Mouse (Mus musculus) midbrain, embryonic 16.5 days (tissue): ENCODE data around the gene Slc7a4. TPM values are rescaled to one million over a fixed set of nuclear protein-coding genes. Genes with fewer than 3 reads are reported as not detected.

ENCODE experiments used
- ATAC-seq: fragments of 200-750 bp; cut with Nextera tagmentation; 2 replicates; pipeline ENCODE4 v1.8.0; 2017; ENCODE audit warnings: moderate TSS enrichment
- H3K27ac ChIP-seq: fragments of 300-500 bp; sonication (generic); 2 replicates; pipeline ENCODE4 v1.5.1; 2014; ENCODE audit warnings: mild to moderate bottlenecking, low read length, mixed read lengths
- H3K27me3 ChIP-seq: fragments of 300-500 bp; sonication (generic); 2 replicates; pipeline ENCODE4 v1.6.1; 2014; ENCODE audit warnings: low read depth, low read length, mixed read lengths; ENCODE audit not compliant: control insufficient read depth, insufficient read depth
- H3K36me3 ChIP-seq: fragments of 300-500 bp; sonication (generic); 2 replicates; pipeline ENCODE4 v1.6.1; 2014; ENCODE audit warnings: mild to moderate bottlenecking, low read length, moderate library complexity, mixed read lengths; ENCODE audit not compliant: control insufficient read depth, insufficient read depth
- H3K4me1 ChIP-seq: fragments of 300-500 bp; sonication (generic); 2 replicates; pipeline ENCODE4 v1.6.1; 2014; ENCODE audit warnings: mild to moderate bottlenecking, low read length, mixed read lengths; ENCODE audit not compliant: control insufficient read depth, insufficient read depth
- H3K4me2 ChIP-seq: fragments of 300-500 bp; sonication (generic); 2 replicates; pipeline ENCODE4 v1.6.1; 2014; ENCODE audit warnings: mild to moderate bottlenecking, low read length, mixed read lengths
- H3K4me3 ChIP-seq: fragments of 300-500 bp; sonication (generic); 2 replicates; pipeline ENCODE4 v1.5.1; 2014; ENCODE audit warnings: low read depth, mild to moderate bottlenecking, low read length, moderate library complexity, mixed read lengths
- H3K9ac ChIP-seq: fragments of 300-500 bp; sonication (generic); 2 replicates; pipeline ENCODE4 v1.6.1; 2014; ENCODE audit warnings: low read depth, low read length, mixed read lengths
- H3K9me3 ChIP-seq: fragments of 300-500 bp; sonication (generic); replicated peaks from 2 replicates; pipeline ENCODE4 v1.6.1; 2014; ENCODE audit warnings: mild to moderate bottlenecking, low read length, mixed read lengths; ENCODE audit not compliant: control insufficient read depth, poor library complexity, severe bottlenecking
- WGBS: fragments of 180-500 bp; shearing (Covaris S2); extraction: QIAGEN DNeasy Blood & Tissue Kit; methylation state at CpG from one replicate; pipeline ENCODE4 v1.1.7; 2014; 5-methylcytosine and 5-hydroxymethylcytosine counted together
- polyA plus RNA-seq: library from polyadenylated mRNA; unstranded; fragments of >200 nt; fragmentation: Nextera tagmentation; extraction: Ambion mirVana; gene quantifications from 2 replicates; pipeline ENCODE4 v1.2.1, GENCODE M21; 2015

Slc7a4 gene
- polyA plus RNA-seq = 43.7 and 49.5 TPM in 2 replicates

GRCm38 (mm10) chr16:17583064-17583463 is at the start of gene Slc7a4:
Gene Slc7a4 (minus strand): TSS chr16:17583214.
- Histone ChIP-seq H3K4me2 (no peak within 1 kb of the TSS), H3K9ac (no peak within 1 kb of the TSS), H3K27me3 (no peaks in the 10 kb centered on the region), H3K36me3 (no peaks in the 10 kb centered on the region), H3K27ac (no peak within 1 kb of the TSS), H3K4me3 (no peak within 1 kb of the TSS), H3K4me1 (no peaks in the 10 kb centered on the region), H3K9me3 (no peaks in the 10 kb centered on the region)
- ATAC-seq = no peak
- WGBS = 13% methylated on average over 8 of the region's 8 CpGs

- ATAC-seq = no peak
- H3K27me3 ChIP-seq = no peaks in the 10 kb centered on the region
- no peak overlapping the region for H3K4me3 ChIP-seq
- H3K4me1 ChIP-seq = no peaks in the 10 kb centered on the region
- no peaks in the 10 kb centered on the region for H3K9me3 ChIP-seq
- 96% methylated on average over 2 of the region's 2 CpGs for WGBS
- H3K27ac ChIP-seq = no peak overlapping the region
- peaks cover 32% of the 10 kb centered on the region for H3K36me3 ChIP-seq
- no peak overlapping the region for H3K9ac ChIP-seq
- no peak overlapping the region for H3K4me2 ChIP-seq
These were observed 49.6 kb upstream of the Slc7a4 start for GRCm38 (mm10) chr16:17632580-17632979.

- no peak overlapping the region for H3K4me3 ChIP-seq
- H3K27me3 ChIP-seq = no peaks in the 10 kb centered on the region
- 99% methylated on average over 5 of the region's 5 CpGs for WGBS
- H3K4me2 ChIP-seq = no peak overlapping the region
- no peaks in the 10 kb centered on the region for H3K9me3 ChIP-seq
- no peak for ATAC-seq
- peaks cover 43% of the 10 kb centered on the region for H3K36me3 ChIP-seq
- no peaks in the 10 kb centered on the region for H3K4me1 ChIP-seq
- H3K9ac ChIP-seq = no peak overlapping the region
- H3K27ac ChIP-seq = no peak overlapping the region
These were observed 43.2 kb upstream of the Slc7a4 start for GRCm38 (mm10) chr16:17626269-17626555.

GRCm38 (mm10) chr16:17625488-17626268 is 42.7 kb upstream of the Slc7a4 start:
- Histone ChIP-seq H3K36me3 (peaks cover 40% of the 10 kb centered on the region), H3K4me1 (0 out of 2 replicates have a peak, but pooled peaks cover under 1% of the 10 kb centered on the region), H3K27ac (no peak overlapping the region), H3K4me3 (no peak overlapping the region), H3K27me3 (no peaks in the 10 kb centered on the region), H3K4me2 (no peak overlapping the region), H3K9me3 (no peaks in the 10 kb centered on the region), H3K9ac (no peak overlapping the region)
- whole genome bisulfite sequencing = 74% methylated on average over 8 of the region's 8 CpGs
- 0 out of 2 replicates have a peak, but pooled peaks have one; percentile 45 for ATAC-seq

- no peaks in the 10 kb centered on the region for H3K9me3 ChIP-seq
- H3K4me3 ChIP-seq = no peak overlapping the region
- peaks cover 15% of the 10 kb centered on the region for H3K36me3 ChIP-seq
- no peak overlapping the region for H3K9ac ChIP-seq
- no peak for ATAC-seq
- WGBS = 100% methylated on average over 1 of the region's 1 CpGs
- peaks cover 9% of the 10 kb centered on the region for H3K4me1 ChIP-seq
- H3K27me3 ChIP-seq = no peaks in the 10 kb centered on the region; the same call in 1 of the 2 replicates
- H3K27ac ChIP-seq = no peak overlapping the region
- no peak overlapping the region for H3K4me2 ChIP-seq
These were observed 38.9 kb upstream of the Slc7a4 start for GRCm38 (mm10) chr16:17621936-17622335.

GRCm38 (mm10) chr16:17619198-17620105 is 36.4 kb upstream of the Slc7a4 start, which contains the start of gene Smpd4:
Gene Smpd4 (plus strand): TSS chr16:17619354.
- Histone ChIP-seq H3K4me2 (peak within 1 kb of the TSS; percentile 76), H3K27me3 (no peaks in the 10 kb centered on the region; the same call in 1 of the 2 replicates), H3K4me3 (peak within 1 kb of the TSS; percentile 67), H3K9ac (peak within 1 kb of the TSS; percentile 81), H3K4me1 (peaks cover 9% of the 10 kb centered on the region), H3K27ac (peak within 1 kb of the TSS; percentile 50; the same call in 1 of the 2 replicates), H3K36me3 (peaks cover 7% of the 10 kb centered on the region; the same call in 1 of the 2 replicates), H3K9me3 (no peaks in the 10 kb centered on the region)
- peak; percentile 85 for ATAC-seq
- 2% methylated on average over 60 of the region's 60 CpGs for WGBS

- Histone ChIP-seq H3K4me3 (no peak overlapping the region), H3K4me2 (no peak overlapping the region), H3K9me3 (no peaks in the 10 kb centered on the region), H3K4me1 (peaks cover 9% of the 10 kb centered on the region), H3K9ac (no peak overlapping the region), H3K27ac (no peak overlapping the region), H3K36me3 (no peaks in the 10 kb centered on the region), H3K27me3 (no peaks in the 10 kb centered on the region; the same call in 1 of the 2 replicates)
- ATAC-seq = no peak
- WGBS = 18% methylated on average over 13 of the region's 13 CpGs
These were observed 35.0 kb upstream of the Slc7a4 start for GRCm38 (mm10) chr16:17617922-17618565.

GRCm38 (mm10) chr16:17616212-17616611 is 33.2 kb upstream of the Slc7a4 start:
- no peaks in the 10 kb centered on the region for H3K9me3 ChIP-seq
- no peaks in the 10 kb centered on the region; the same call in 1 of the 2 replicates for H3K27me3 ChIP-seq
- no peak for ATAC-seq
- 86% methylated on average over 5 of the region's 5 CpGs for WGBS
- no peak overlapping the region for H3K27ac ChIP-seq
- H3K4me1 ChIP-seq = peaks cover 9% of the 10 kb centered on the region
- no peak overlapping the region for H3K4me2 ChIP-seq
- H3K36me3 ChIP-seq = no peaks in the 10 kb centered on the region
- H3K9ac ChIP-seq = no peak overlapping the region
- no peak overlapping the region for H3K4me3 ChIP-seq
